Mouse (Mus musculus): ENCODE measurements at regions not wholly inside any gene's neighbourhood (a gene's known extent, or its start where the extent isn't known, plus 50 kb on each side); places are given as distances from the start of the nearest gene placed in this dataset.

- 75% methylated on average over 5 of the region's 5 CpGs for WGBS
- no peak overlapping the region for H3K4me3 ChIP-seq (replicated peaks; ENCODE audit: extremely low read depth, low read depth, low read length)
- no peaks in the 10 kb centered on the region for H3K4me1 ChIP-seq (ENCODE audit: control insufficient read depth, insufficient read depth, low read length)
- DNase-seq = no peak
- TF ChIP-seq CTCF (IDR thresholded peaks at IDR 0.05; ENCODE audit: insufficient read depth, low read length) (no peak), POLR2A (IDR thresholded peaks at IDR 0.05; ENCODE audit: borderline replicate concordance, extremely low read depth, low read depth, low read length) (no peak)
Observed at GRCm38 (mm10) chr2:160017020-160017812, 316.7 kb downstream of the Gm826 start.

GRCm38 (mm10) chr2:160011421-160011820, 322.5 kb downstream of the Gm826 start:
- 79% methylated on average over 6 of the region's 6 CpGs for WGBS
- no peak overlapping the region for H3K4me3 ChIP-seq (replicated peaks; ENCODE audit: extremely low read depth, low read depth, low read length)
- H3K4me1 ChIP-seq (ENCODE audit: control insufficient read depth, insufficient read depth, low read length) = no peaks in the 10 kb centered on the region; the same call in 1 of the 2 replicates
- DNase-seq = no peak
- no peak for TF ChIP-seq POLR2A (IDR thresholded peaks at IDR 0.05; ENCODE audit: borderline replicate concordance, extremely low read depth, low read depth, low read length)
- no peak for TF ChIP-seq CTCF (IDR thresholded peaks at IDR 0.05; ENCODE audit: insufficient read depth, low read length)

- no peak for DNase-seq
- Histone ChIP-seq H3K4me1 (ENCODE audit: control insufficient read depth, insufficient read depth, low read length) (peaks cover 4% of the 10 kb centered on the region; the same call in 1 of the 2 replicates), H3K4me3 (replicated peaks; ENCODE audit: extremely low read depth, low read depth, low read length) (no peak overlapping the region)
- no peak for TF ChIP-seq POLR2A (IDR thresholded peaks at IDR 0.05; ENCODE audit: borderline replicate concordance, extremely low read depth, low read depth, low read length)
- TF ChIP-seq CTCF (IDR thresholded peaks at IDR 0.05; ENCODE audit: insufficient read depth, low read length) = no peak
- WGBS = 65% methylated on average over 3 of the region's 3 CpGs
Observed at GRCm38 (mm10) chr2:160002695-160003094, 331.3 kb downstream of the Gm826 start.

DNA sequence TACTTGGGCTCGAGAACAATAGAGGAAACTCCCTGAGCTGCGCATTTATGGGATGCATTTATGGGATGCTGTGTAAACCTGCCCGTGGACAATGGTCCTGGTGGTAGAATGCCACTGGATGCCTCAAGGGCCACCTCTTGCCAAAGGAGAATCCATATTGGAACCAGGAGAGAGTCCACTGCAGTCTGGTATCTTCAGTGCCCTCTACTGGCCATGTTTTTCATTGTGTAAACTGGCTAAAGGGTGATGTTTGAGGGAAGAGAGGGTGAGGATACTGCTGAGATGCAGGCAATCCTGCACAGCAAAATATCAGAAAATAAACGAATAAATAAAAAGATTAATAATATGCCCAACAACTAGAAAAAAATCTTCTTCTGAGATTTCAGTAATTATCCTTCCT, 333.5 kb downstream of the Gm826 start:
- Histone ChIP-seq H3K4me3 (replicated peaks; ENCODE audit: extremely low read depth, low read depth, low read length) (no peak overlapping the region), H3K4me1 (ENCODE audit: control insufficient read depth, insufficient read depth, low read length) (peaks cover 4% of the 10 kb centered on the region; the same call in 1 of the 2 replicates)
- DNase-seq = no peak
- WGBS = 73% methylated on average over 4 of the region's 4 CpGs
- TF ChIP-seq POLR2A (IDR thresholded peaks at IDR 0.05; ENCODE audit: borderline replicate concordance, extremely low read depth, low read depth, low read length) (no peak), CTCF (IDR thresholded peaks at IDR 0.05; ENCODE audit: insufficient read depth, low read length) (no peak)

- no peak for TF ChIP-seq CTCF (IDR thresholded peaks at IDR 0.05; ENCODE audit: insufficient read depth, low read length)
- no peak for TF ChIP-seq POLR2A (IDR thresholded peaks at IDR 0.05; ENCODE audit: borderline replicate concordance, extremely low read depth, low read depth, low read length)
- H3K4me3 ChIP-seq (replicated peaks; ENCODE audit: extremely low read depth, low read depth, low read length) = no peak overlapping the region
- 77% methylated on average over 9 of the region's 9 CpGs for WGBS
- no peak for DNase-seq
- H3K4me1 ChIP-seq (ENCODE audit: control insufficient read depth, insufficient read depth, low read length) = no peaks in the 10 kb centered on the region
Observed at GRCm38 (mm10) chr2:159997395-159997794, 336.6 kb downstream of the Gm826 start.

DNA sequence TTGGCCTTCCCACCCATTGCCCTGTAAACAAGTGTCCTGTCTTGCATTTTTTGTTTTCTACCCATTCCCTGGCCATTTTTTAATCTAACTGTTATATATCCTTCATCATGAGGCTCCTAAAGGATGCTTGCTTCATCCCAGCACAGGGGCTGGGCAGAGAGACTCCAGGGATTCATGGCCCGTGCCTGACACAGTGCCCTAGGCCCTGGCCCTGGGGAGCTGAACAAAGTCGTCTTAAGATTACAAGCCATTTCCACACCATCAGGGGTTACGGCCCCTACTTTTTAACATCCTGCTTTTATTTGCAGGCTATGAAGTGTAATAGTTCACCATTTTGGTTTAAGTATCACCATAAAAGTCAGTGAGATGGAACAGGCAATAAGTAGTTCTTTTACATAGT, 339.5 kb downstream of the Gm826 start:
- 77% methylated on average over 3 of the region's 3 CpGs for WGBS
- Histone ChIP-seq H3K4me3 (replicated peaks; ENCODE audit: extremely low read depth, low read depth, low read length) (no peak overlapping the region), H3K4me1 (ENCODE audit: control insufficient read depth, insufficient read depth, low read length) (no peaks in the 10 kb centered on the region)
- TF ChIP-seq CTCF (IDR thresholded peaks at IDR 0.05; ENCODE audit: insufficient read depth, low read length) (no peak), POLR2A (IDR thresholded peaks at IDR 0.05; ENCODE audit: borderline replicate concordance, extremely low read depth, low read depth, low read length) (no peak)
- no peak for DNase-seq

DNA sequence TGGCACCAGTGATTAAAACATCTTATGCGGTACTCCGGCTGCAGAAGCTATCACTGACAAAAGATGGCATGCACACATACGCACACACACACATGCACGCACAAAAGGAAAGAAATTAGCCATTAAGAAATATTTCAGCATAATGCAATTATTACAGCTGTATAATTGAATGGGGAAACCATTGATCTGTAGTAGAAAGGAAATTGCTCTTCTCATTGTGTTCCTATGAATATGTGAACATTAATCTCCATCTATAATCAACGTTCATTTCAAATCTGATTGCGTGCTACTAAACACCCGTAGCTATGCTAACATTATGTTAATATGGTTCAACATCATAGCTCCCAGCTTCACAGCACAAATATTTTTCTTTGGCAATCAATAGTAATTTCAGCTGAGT, 347.2 kb downstream of the Gm826 start:
- WGBS = 91% methylated on average over 7 of the region's 7 CpGs

DNA sequence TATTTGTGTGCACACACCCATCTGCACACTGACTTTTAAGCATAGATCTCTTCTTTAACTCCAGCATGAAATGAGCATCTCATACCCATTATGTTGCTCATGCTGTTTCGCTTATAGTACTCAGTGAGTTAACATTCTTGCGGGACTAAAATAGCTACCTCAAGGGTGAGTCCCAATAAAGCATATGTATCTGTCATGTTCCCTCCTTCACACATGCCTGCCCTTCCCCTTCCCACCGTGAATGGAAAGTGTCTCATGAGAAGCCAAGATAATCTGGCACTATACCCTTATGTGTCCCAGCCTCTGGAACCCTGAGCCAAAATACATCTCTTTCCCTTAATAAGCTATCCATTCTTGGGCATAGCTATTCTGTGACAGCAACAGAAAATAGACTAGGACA, 352.3 kb downstream of the Gm826 start:
- no peak overlapping the region for H3K4me3 ChIP-seq (replicated peaks; ENCODE audit: extremely low read depth, low read depth, low read length)
- TF ChIP-seq POLR2A (IDR thresholded peaks at IDR 0.05; ENCODE audit: borderline replicate concordance, extremely low read depth, low read depth, low read length) (no peak), CTCF (IDR thresholded peaks at IDR 0.05; ENCODE audit: insufficient read depth, low read length) (no peak)
- DNase-seq = no peak
- no peaks in the 10 kb centered on the region for H3K4me1 ChIP-seq (ENCODE audit: control insufficient read depth, insufficient read depth, low read length)
- WGBS = 72% methylated on average over 3 of the region's 3 CpGs

More for the DNA sequence above, 347.2 kb downstream of the Gm826 start:
- Histone ChIP-seq H3K4me1 (ENCODE audit: control insufficient read depth, insufficient read depth, low read length) (no peaks in the 10 kb centered on the region), H3K4me3 (replicated peaks; ENCODE audit: extremely low read depth, low read depth, low read length) (no peak overlapping the region)
- TF ChIP-seq POLR2A (IDR thresholded peaks at IDR 0.05; ENCODE audit: borderline replicate concordance, extremely low read depth, low read depth, low read length) (no peak), CTCF (IDR thresholded peaks at IDR 0.05; ENCODE audit: insufficient read depth, low read length) (no peak)
- DNase-seq = no peak

- DNase-seq = no peak
- H3K4me3 ChIP-seq (replicated peaks; ENCODE audit: extremely low read depth, low read depth, low read length) = no peak overlapping the region
- no peaks in the 10 kb centered on the region for H3K4me1 ChIP-seq (ENCODE audit: control insufficient read depth, insufficient read depth, low read length)
- WGBS = 59% methylated on average over 1 of the region's 1 CpGs
- no peak for TF ChIP-seq POLR2A (IDR thresholded peaks at IDR 0.05; ENCODE audit: borderline replicate concordance, extremely low read depth, low read depth, low read length)
- no peak for TF ChIP-seq CTCF (IDR thresholded peaks at IDR 0.05; ENCODE audit: insufficient read depth, low read length)
Observed at GRCm38 (mm10) chr2:159950369-159950768, 383.6 kb downstream of the Gm826 start.

- H3K4me1 ChIP-seq (ENCODE audit: control insufficient read depth, insufficient read depth, low read length) = no peaks in the 10 kb centered on the region
- 79% methylated on average over 4 of the region's 4 CpGs for WGBS
- no peak for TF ChIP-seq CTCF (IDR thresholded peaks at IDR 0.05; ENCODE audit: insufficient read depth, low read length)
- no peak for TF ChIP-seq POLR2A (IDR thresholded peaks at IDR 0.05; ENCODE audit: borderline replicate concordance, extremely low read depth, low read depth, low read length)
- no peak for DNase-seq
- H3K4me3 ChIP-seq (replicated peaks; ENCODE audit: extremely low read depth, low read depth, low read length) = no peak overlapping the region
Observed at GRCm38 (mm10) chr2:159949046-159949445, 384.9 kb downstream of the Gm826 start.

All from lung, adult 2 months (tissue).